Mouse (Mus musculus) Patski (cell line): Measurements from ENCODE around the gene Fam173a. TPM values are rescaled to one million over a fixed set of nuclear protein-coding genes. Genes with fewer than 3 reads are reported as not detected.

Source experiments
- ATAC-seq: fragments of 100-300 bp; one replicate; pipeline ENCODE4 v1.8.0; 2021
- CTCF ChIA-PET: fragments of 350-600 bp; sonication (Branson Sonifier 250); formaldehyde crosslinking; loops from one replicate; lab custom pipeline; 2022; ENCODE audit warnings: inconsistent platforms; lab: Charles Lee
- POLR2A ChIA-PET: fragments of 350-600 bp; sonication (Branson Sonifier 250); formaldehyde crosslinking; loops from one replicate; lab custom pipeline; 2022; ENCODE audit warnings: antibody characterized with exemption, inconsistent platforms; lab: Charles Lee
- DNase-seq: peaks from one replicate; pipeline ENCODE4 v3.0.0-alpha.2; 2011; ENCODE audit warnings: low read depth, low spot score
- H3K27me3 ChIP-seq: fragments of 371-371 bp; one replicate; pipeline ENCODE4 v1.5.1; 2021
- CTCF ChIP-seq: fragments of 100-300 bp; IDR thresholded peaks from one replicate; pipeline ENCODE4 v1.5.1; 2021
- in situ Hi-C: fragments of 300-500 bp; cut with MboI; formaldehyde crosslinking; loops from 3 replicates; pipeline ENCODE4 v1.11.1; 2018; ENCODE audit warnings: low pct_unique_long_range_greater_than_20kb, mixed read lengths
- polyA plus RNA-seq: library from polyadenylated mRNA; unstranded; gene quantifications from one replicate; pipeline ENCODE4 v1.2.3, GENCODE M21; 2021

The Fam173a gene
- polyA plus RNA-seq, 1 experiment from 2014 or later, result 73.5 TPM

- DNase-seq, result no peak
- TF ChIP-seq CTCF, result no peak
- ATAC-seq, result peak; percentile 44
- CTCF ChIA-PET, result interaction anchor here (0.6 to 2.3 kb wide), 11 partner anchors 10 to 73 kb away, joined by 3 to 11 read pairs (median 6); partner anchors contain the start of genes Chtf18, Fam173a, Haghl and Narfl
- in situ Hi-C loops, result loop anchor here (5.0 kb wide), 2 partner anchors 34 to 69 kb away; no protein-coding TSS in a partner anchor
- POLR2A ChIA-PET, result interaction anchor here (0.7 kb wide), 1 partner anchor 403 kb away, joined by 3 read pairs; no protein-coding TSS in a partner anchor
- no peaks in the 10 kb centered on the region for H3K27me3 ChIP-seq
These were observed 8.3 kb upstream of the Fam173a start for GRCm38 (mm10) chr17:25801029-25801428.

GRCm38 (mm10) chr17:25796951-25797369, 4.3 kb upstream of the Fam173a start, which contains the start of gene Metrn:
Gene Metrn, minus strand, starts transcription at chr17:25797136.
- no peak for TF ChIP-seq CTCF
- CTCF ChIA-PET, result interaction anchor here (0.7 kb wide), 1 partner anchor 23 kb away, joined by 3 read pairs; the partner anchor contains the start of gene Narfl
- DNase-seq (no peak), ATAC-seq (peak; percentile 84)
- no peaks in the 10 kb centered on the region for H3K27me3 ChIP-seq
- in situ Hi-C loops, result no loop called here
- POLR2A ChIA-PET, result interaction anchor here (1.5 kb wide), 1 partner anchor 12 kb away, joined by 4 read pairs; the partner anchor contains the start of gene Fbxl16

DNA sequence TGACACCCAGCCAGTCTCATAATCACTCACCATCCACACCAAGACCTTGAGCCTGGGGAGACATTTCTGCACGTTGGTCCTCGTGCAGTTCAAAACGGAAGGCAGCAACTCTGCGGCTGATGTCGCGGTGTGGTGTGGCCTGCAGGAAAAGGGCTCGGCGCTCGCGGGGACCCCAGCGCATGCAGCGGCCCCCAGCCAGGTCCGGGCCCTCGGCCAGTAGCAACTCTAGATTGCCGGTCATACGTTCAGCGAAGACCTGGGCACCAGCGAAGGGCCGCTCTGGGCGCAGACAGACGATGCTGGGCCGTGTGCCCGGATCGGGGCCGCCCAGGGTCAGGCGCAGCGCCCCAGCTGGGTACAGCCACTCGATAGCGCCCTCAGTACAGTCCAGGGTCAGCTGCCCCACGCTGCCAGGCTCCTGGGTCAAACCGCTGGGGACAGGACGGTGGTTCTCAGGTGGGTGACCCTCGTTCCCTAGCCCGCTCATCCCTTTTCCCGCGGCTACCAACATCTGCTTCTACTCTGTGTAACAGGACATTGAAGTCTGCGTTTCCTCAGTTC, 3.6 kb upstream of the Fam173a start:
- in situ Hi-C loops, result no loop called here
- ATAC-seq (no peak), DNase-seq (no peak)
- ChIA-PET CTCF (no interaction called here), POLR2A (interaction anchor here (1.5 kb wide), 1 partner anchor 13 kb away, joined by 4 read pairs; the partner anchor contains the start of gene Fbxl16)
- no peaks in the 10 kb centered on the region for H3K27me3 ChIP-seq
- no peak for TF ChIP-seq CTCF

- in situ Hi-C loops, result no loop called here
- CTCF ChIA-PET, result interaction anchor here (1.7 kb wide), 1 partner anchor 11 kb away, joined by 4 read pairs; no protein-coding TSS in a partner anchor
- DNase-seq, result no peak
- no peak for ATAC-seq
- no peak for TF ChIP-seq CTCF
- POLR2A ChIA-PET, result no interaction called here
- no peaks in the 10 kb centered on the region for H3K27me3 ChIP-seq
These were observed 3.0 kb upstream of the Fam173a start, which contains the start of gene AC134908.4 for GRCm38 (mm10) chr17:25795609-25796092. Gene AC134908.4, minus strand, starts transcription at chr17:25795659.

GRCm38 (mm10) chr17:25794998-25795397, 2.3 kb upstream of the Fam173a start:
- CTCF ChIA-PET, result interaction anchor here (1.7 kb wide), 1 partner anchor 10 kb away, joined by 4 read pairs; no protein-coding TSS in a partner anchor
- POLR2A ChIA-PET, result interaction anchor here (1.1 kb wide), 1 partner anchor 21 kb away, joined by 5 read pairs; the partner anchor contains the start of gene Narfl
- no peaks in the 10 kb centered on the region for H3K27me3 ChIP-seq
- in situ Hi-C loops, result no loop called here
- ATAC-seq (no peak), DNase-seq (no peak)
- no peak for TF ChIP-seq CTCF

DNA sequence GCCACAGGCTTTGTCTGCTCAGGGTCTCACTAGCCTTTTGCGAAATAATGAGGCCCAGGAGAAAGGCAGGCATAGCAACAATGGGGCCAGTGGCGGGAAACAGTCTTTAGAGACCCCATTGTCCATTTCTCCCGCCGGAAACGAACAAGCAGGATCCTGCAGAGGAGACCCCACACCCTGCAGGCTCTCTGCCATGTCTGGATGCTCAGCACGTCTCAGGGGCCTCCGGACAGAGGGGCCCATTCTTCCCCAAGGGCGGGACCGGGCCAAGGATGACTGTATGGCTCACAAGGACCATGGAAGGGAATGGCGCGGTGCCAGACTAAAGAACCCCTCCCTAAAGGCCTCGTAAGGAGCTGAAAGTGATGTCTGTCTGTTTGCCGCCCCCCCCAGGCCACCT, 1.5 kb upstream of the Fam173a start:
- CTCF ChIA-PET, result interaction anchor here (1.7 kb wide), 1 partner anchor 9 kb away, joined by 4 read pairs; no protein-coding TSS in a partner anchor
- no peak for TF ChIP-seq CTCF
- no peak for DNase-seq
- POLR2A ChIA-PET, result interaction anchor here (1.1 kb wide), 1 partner anchor 20 kb away, joined by 5 read pairs; the partner anchor contains the start of gene Narfl
- no peaks in the 10 kb centered on the region for H3K27me3 ChIP-seq
- ATAC-seq, result no peak
- in situ Hi-C loops, result no loop called here

- ATAC-seq, result no peak
- TF ChIP-seq CTCF, result no peak
- CTCF ChIA-PET, result interaction anchor here (1.2 to 3.2 kb wide), 2 partner anchors 9 to 58 kb away, joined by 3 to 11 read pairs; no protein-coding TSS in a partner anchor
- POLR2A ChIA-PET, result no interaction called here
- in situ Hi-C loops, result no loop called here
- no peaks in the 10 kb centered on the region for H3K27me3 ChIP-seq
- no peak for DNase-seq
These were observed 716 bp downstream of the Fam173a start for GRCm38 (mm10) chr17:25791843-25792527.

- no peak for DNase-seq
These were observed 1.3 kb downstream of the Fam173a start for GRCm38 (mm10) chr17:25791320-25791842.

DNA sequence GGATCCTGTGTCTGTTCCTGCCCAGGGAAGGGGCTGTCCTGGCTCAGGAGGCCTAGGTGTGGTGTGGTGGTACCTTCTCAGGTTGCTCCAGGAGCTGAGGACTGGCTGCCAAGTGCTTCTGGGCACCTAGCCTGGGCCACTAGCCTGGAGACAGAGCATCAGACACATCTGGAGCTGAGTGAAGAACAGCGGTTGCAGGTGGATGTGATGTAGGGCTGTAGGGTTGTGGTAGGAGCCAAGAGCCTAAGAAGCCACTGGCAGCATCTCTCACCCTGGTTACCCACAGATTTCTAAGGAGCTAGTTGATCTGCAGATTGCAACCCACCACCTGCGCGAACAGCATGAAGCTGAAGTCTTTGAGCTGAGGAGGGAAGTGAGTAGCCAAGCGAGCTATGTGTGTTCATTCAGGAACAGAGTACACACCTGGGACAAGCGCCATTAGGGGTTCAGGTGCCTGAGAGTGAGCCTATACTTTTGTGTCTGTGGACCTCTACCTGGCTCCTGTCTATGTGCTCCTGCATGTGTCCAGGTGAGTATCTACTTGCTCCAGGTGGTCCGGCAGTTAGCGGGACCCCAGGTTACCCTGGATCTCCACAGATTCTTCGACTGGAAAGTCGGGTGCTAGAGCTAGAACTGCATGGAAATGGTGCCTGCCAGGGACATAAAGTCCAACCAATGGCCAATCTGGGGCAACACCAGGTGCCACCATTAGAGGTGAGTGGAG, 5.8 kb downstream of the Fam173a start:
- no peak for TF ChIP-seq CTCF
- ATAC-seq (no peak), DNase-seq (no peak)
- no peaks in the 10 kb centered on the region for H3K27me3 ChIP-seq
- CTCF ChIA-PET, result interaction anchor here (0.9 kb wide), 1 partner anchor 14 kb away, joined by 4 read pairs; no protein-coding TSS in a partner anchor
- in situ Hi-C loops, result no loop called here
- POLR2A ChIA-PET, result interaction anchor here (0.7 kb wide), 1 partner anchor 13 kb away, joined by 3 read pairs; the partner anchor contains the start of gene Narfl

More at GRCm38 (mm10) chr17:25791320-25791842, 1.3 kb downstream of the Fam173a start:
- ChIA-PET CTCF (interaction anchor here (3.2 kb wide), 1 partner anchor 10 kb away, joined by 11 read pairs; no protein-coding TSS in a partner anchor), POLR2A (no interaction called here)
- TF ChIP-seq CTCF, result no peak
- H3K27me3 ChIP-seq, result no peaks in the 10 kb centered on the region
- ATAC-seq, result no peak
- in situ Hi-C loops, result no loop called here
